Comparison of ENCODE assay signal across 7 mouse cellular contexts in genomic region chr4:98444437-98445139, GRCm38 (mm10). TPM values are rescaled to one million over a fixed set of nuclear protein-coding genes. Genes with fewer than 3 reads are reported as not detected.
A peak's percentile ranks its signal among the peaks of the same experiment; 100 is the strongest.
DNase-seq lines count a peak whose midpoint lies in the region; ATAC-seq and TF ChIP-seq lines count a peak whose summit lies in the region.

No protein-coding gene starts in this region.

- no peaks in the 10 kb centered on the region for H3K9me3 ChIP-seq in kidney, postnatal 0 days (replicated peaks; ENCODE audit: low read length)

- no peaks in the 10 kb centered on the region for H3K4me1 ChIP-seq in kidney, postnatal 0 days (replicated peaks; ENCODE audit: insufficient read depth, low read length)

- intact Hi-C loops in gastrocnemius, postnatal 14 days (cut with DNase I; ENCODE audit: low total_unique reads), result loop anchor here (10.0 kb wide), 2 partner anchors 700 to 880 kb away; no protein-coding TSS in a partner anchor

- no peak; the same call in 1 of the 2 replicates for ATAC-seq in kidney, postnatal 0 days (replicated peaks; ENCODE audit: low FRiP score, low read depth)

- TF ChIP-seq CTCF in kidney, postnatal 0 days (IDR thresholded peaks at IDR 0.05; ENCODE audit: low read depth), result peak; percentile 79

- H3K9ac ChIP-seq in kidney, postnatal 0 days (ENCODE audit: low read depth, low read length), result no peak overlapping the region

- 85% methylated on average over 10 of the region's 10 CpGs for WGBS in kidney, postnatal 0 days

- no peak overlapping the region for H3K4me2 ChIP-seq in kidney, postnatal 0 days (ENCODE audit: low read length)

- H3K4me3 ChIP-seq in kidney, postnatal 0 days (replicated peaks; ENCODE audit: low read depth, low read length), result no peak overlapping the region

- no peak overlapping the region for H3K27ac ChIP-seq in kidney, postnatal 0 days

- H3K36me3 ChIP-seq in kidney, postnatal 0 days (ENCODE audit: insufficient read depth, low read length), result no peaks in the 10 kb centered on the region

- H3K27me3 ChIP-seq in kidney, postnatal 0 days (ENCODE audit: insufficient read depth, low read length), result no peaks in the 10 kb centered on the region

- peak; percentile 57 for DNase-seq in CD4-positive helper T cell, adult 2 months (ENCODE audit: low read depth, low spot score)
- DNase-seq in ES-CJ7 (ENCODE audit: low read depth, low spot score), result peak; percentile 16
- peak; percentile 51 to 71 for DNase-seq in cerebellum, postnatal 25 days
- peak; percentile 31 for DNase-seq in gastrocnemius, postnatal 14 days
- DNase-seq in kidney, postnatal 0 days (ENCODE audit: low spot score), result peak; percentile 83
- peak; percentile 67 for DNase-seq in lung, postnatal 10 days
- peak; percentile 37 for DNase-seq in right cerebral cortex, adult 18-20 months

RNA-seq across cellular contexts. Expression of gene Patj, which starts 49.0 kb away (rescaled TPM):
- 1 to 10 TPM; 1.9 to 2.7 TPM for total RNA-seq in gastrocnemius, postnatal 14 days (2021)
- polyA plus RNA-seq in kidney, postnatal 0 days (2015; fragmentation: Nextera tagmentation; extraction: Ambion mirVana), result 15.2 and 22.5 TPM in 2 replicates

Comparison
In these comparisons a context has a peak if more than half of its experiments do, and no peak if none do; other contexts are left out.
1. DNase-seq: peak in every context shown above with its lines; median percentile 83 in kidney, postnatal 0 days; 67 in lung, postnatal 10 days; 61 in cerebellum, postnatal 25 days; 57 in CD4-positive helper T cell, adult 2 months; 37 in right cerebral cortex, adult 18-20 months; 31 in gastrocnemius, postnatal 14 days; 16 in ES-CJ7.